Mouse (Mus musculus): ENCODE results near the gene Hspb6. TPM values are rescaled to one million over a fixed set of nuclear protein-coding genes. Genes with fewer than 3 reads are reported as not detected.

Gene Hspb6
- polyA plus RNA-seq, 1 experiment from 2014 or later = 13.2 TPM

DNA sequence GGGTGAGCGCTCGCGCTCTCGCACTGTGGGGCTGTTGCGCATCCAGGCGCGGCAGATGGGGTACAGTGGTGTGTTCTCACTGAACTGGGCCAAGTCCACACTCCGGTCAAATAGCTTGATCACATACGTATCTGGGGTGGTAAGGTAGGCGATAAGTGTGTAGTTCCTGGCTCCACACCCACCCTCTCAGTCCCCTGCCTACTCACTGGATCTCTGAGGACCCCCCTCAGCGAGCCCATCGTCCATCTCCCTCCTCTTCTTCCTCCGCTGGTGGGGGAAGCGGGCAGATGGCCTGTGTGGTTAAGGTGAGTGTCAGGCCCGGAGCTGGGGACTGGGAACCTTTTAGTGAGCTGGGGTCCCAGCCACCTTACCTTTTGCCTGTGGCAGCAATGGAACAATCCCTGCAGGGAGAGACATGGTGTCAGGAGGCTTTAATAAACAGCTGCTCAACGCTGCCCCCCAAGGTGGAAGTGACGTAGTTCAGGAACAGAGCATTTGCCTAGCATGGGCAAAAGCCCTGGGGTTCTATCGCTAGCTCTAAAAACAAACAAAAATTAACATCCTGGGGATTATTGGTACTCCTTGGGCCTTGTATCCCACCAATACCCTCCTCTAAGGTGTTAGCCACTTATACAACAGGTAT, 5.0 kb downstream of the Hspb6 start:
- no peak overlapping the region for H3K4me3 ChIP-seq
- H3K27ac ChIP-seq (replicated peaks) = no peak overlapping the region
- 92% methylated on average over 18 of the region's 18 CpGs for WGBS
- H3K4me2 ChIP-seq = no peak overlapping the region
- peaks cover 42% of the 10 kb centered on the region for H3K4me1 ChIP-seq (replicated peaks)
- no peak overlapping the region for H3K9ac ChIP-seq
- no peak for ATAC-seq (ENCODE audit: low FRiP score, low read depth)
- H3K27me3 ChIP-seq = no peaks in the 10 kb centered on the region
- no peaks in the 10 kb centered on the region for H3K9me3 ChIP-seq
- H3K36me3 ChIP-seq = peaks cover 27% of the 10 kb centered on the region

GRCm38 (mm10) chr7:30557901-30558514, 6.0 kb downstream of the Hspb6 start:
- no peak for ATAC-seq (ENCODE audit: low FRiP score, low read depth)
- Histone ChIP-seq H3K27me3 (no peaks in the 10 kb centered on the region), H3K27ac (replicated peaks) (no peak overlapping the region), H3K9me3 (no peaks in the 10 kb centered on the region), H3K4me1 (replicated peaks) (peaks cover 41% of the 10 kb centered on the region), H3K4me3 (0 out of 2 replicates have a peak overlapping the region, but pooled peaks have one; percentile 67), H3K36me3 (peaks cover 27% of the 10 kb centered on the region), H3K4me2 (peak overlapping the region; percentile 98), H3K9ac (no peak overlapping the region)
- 90% methylated on average over 13 of the region's 13 CpGs for WGBS

DNA sequence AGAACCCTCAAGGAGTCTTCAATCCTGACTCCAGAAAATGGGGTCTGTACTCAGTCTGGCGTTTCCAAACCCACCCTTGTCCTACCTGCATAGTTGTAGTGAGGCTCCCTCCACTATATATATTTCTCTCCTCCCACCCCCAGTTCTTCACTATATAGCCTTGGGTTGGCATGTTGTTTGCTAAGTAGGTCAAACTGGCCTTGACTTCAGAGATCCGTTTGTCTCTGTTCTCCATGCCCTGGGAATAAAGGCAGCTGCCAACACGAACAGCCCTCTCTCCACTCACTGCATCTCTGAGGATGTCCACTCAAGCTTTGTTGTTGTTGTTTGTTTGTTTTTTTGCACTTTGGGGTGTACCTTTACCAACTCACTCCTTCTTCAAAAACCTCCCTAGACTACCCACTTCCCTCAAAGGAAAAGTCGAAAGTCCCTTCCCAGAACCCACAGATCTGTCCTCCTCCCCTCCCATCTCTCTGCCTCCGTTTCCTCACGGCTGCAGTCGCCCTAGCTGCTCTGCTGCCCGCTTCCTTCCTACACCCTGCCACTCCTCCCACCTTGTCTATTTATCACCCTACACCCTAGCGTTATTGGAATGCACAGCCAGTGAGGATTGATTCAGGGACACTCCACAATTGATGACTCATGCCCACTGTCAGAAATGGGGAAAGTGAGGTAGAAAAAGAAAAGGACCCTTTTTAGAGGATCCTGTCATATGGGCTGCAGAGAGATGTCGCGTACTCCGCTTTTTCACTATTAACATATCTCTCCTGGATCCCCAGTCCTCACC, 6.9 kb downstream of the Hspb6 start:
- Histone ChIP-seq H3K27ac (replicated peaks) (peak overlapping the region; percentile 71), H3K36me3 (peaks cover 27% of the 10 kb centered on the region), H3K27me3 (no peaks in the 10 kb centered on the region), H3K9ac (peak overlapping the region; percentile 76), H3K4me1 (replicated peaks) (peaks cover 36% of the 10 kb centered on the region), H3K4me2 (peak overlapping the region; percentile 98), H3K9me3 (no peaks in the 10 kb centered on the region), H3K4me3 (peak overlapping the region; percentile 67)
- 19% methylated on average over 12 of the region's 12 CpGs for WGBS
- ATAC-seq (ENCODE audit: low FRiP score, low read depth) = 0 out of 2 replicates have a peak, but pooled peaks have one; percentile 1

DNA sequence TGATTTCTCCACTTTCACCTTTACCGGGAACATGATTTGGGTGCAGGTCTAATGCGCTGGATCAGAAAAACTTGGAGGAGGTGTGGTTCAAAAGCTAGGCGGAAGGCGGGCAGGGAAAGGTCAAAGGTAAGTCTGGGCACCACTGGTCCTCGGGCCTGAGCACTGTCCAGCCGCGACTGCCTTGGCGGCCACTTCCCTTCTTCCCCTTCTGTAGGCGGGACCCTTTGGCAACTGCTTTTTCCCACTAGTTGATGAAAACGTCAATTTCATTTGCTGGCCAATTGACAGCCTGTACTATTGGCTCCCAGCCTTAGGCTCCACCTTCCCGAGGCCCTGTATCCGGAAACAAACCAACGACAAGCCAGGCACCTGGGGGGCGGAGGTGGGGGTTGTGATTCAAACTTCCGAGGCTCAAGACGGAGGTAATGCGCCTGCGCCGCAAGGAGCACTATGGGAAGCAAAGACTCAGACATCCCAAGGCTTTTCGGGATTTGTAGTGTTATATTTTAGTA, 7.5 kb downstream of the Hspb6 start, which contains the start of gene Lin37:
Gene Lin37 (minus strand): TSS at position 396 of the 512 bp plus-strand sequence.
- Histone ChIP-seq H3K4me2 (peak within 1 kb of the TSS; percentile 98), H3K27ac (replicated peaks) (peak within 1 kb of the TSS; percentile 71), H3K4me3 (peak within 1 kb of the TSS; percentile 67), H3K27me3 (no peaks in the 10 kb centered on the region), H3K36me3 (peaks cover 27% of the 10 kb centered on the region), H3K9ac (peak within 1 kb of the TSS; percentile 76), H3K4me1 (replicated peaks) (peaks cover 42% of the 10 kb centered on the region), H3K9me3 (no peaks in the 10 kb centered on the region)
- 0% methylated on average over 20 of the region's 20 CpGs for WGBS
- peak; percentile 90 for ATAC-seq (ENCODE audit: low FRiP score, low read depth)

- Histone ChIP-seq H3K4me1 (replicated peaks) (peaks cover 42% of the 10 kb centered on the region), H3K9ac (no peak overlapping the region), H3K9me3 (no peaks in the 10 kb centered on the region), H3K36me3 (peaks cover 26% of the 10 kb centered on the region), H3K4me3 (no peak overlapping the region), H3K27me3 (no peaks in the 10 kb centered on the region), H3K4me2 (no peak overlapping the region), H3K27ac (replicated peaks) (0 out of 2 replicates have a peak overlapping the region, but pooled peaks have one; percentile 58)
- no peak for ATAC-seq (ENCODE audit: low FRiP score, low read depth)
- 70% methylated on average over 2 of the region's 2 CpGs for WGBS
These were observed 8.3 kb downstream of the Hspb6 start for GRCm38 (mm10) chr7:30560296-30560695.

GRCm38 (mm10) chr7:30562526-30563116, 10.6 kb downstream of the Hspb6 start:
- no peak for ATAC-seq (ENCODE audit: low FRiP score, low read depth)
- Histone ChIP-seq H3K27ac (replicated peaks) (peak overlapping the region; percentile 93), H3K9me3 (no peaks in the 10 kb centered on the region), H3K36me3 (peaks cover 15% of the 10 kb centered on the region), H3K4me1 (replicated peaks) (peaks cover 40% of the 10 kb centered on the region), H3K9ac (peak overlapping the region; percentile 58), H3K4me2 (peak overlapping the region; percentile 87), H3K27me3 (no peaks in the 10 kb centered on the region), H3K4me3 (peak overlapping the region; percentile 81)
- WGBS = 2% methylated on average over 27 of the region's 27 CpGs

DNA sequence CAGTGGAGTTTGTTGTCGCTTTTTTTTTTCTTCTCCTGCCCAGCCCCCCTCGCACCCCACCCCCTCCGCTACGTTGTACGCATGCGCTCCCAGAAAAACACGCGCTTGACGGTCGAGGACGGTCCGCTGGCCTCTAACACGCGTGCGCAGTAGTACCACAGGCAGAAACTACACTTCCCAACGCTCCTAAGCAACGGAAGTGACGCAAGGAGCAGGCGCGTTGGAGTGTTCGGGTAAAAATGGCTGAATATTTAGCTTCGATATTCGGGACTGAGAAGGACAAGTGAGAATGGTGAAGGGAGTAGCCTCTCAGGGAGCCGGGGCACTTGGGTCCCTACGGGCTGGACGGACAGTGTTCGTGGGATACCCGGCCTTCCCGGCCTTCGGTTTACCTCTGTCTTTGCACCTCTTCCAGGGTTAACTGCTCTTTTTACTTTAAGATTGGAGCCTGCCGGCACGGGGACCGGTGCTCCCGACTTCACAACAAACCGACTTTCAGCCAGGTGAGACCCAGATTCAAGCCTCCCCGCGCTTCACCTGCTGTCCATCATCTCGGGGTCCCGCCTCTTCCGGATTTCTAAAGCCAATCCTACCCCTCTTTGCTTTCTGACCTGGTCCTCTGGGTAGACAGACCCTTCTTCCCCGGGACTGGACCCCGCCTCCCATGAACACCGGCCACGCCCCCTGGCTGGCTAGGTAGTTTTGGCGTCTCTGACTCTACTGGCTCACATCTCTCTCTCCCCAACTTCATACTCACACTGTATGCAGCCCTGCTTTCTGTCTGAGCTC, 11.3 kb downstream of the Hspb6 start, which contains the start of the genes U2af1l4, Gm49396 and Psenen:
Gene U2af1l4 (plus strand): TSS at position 185 of the 789 bp plus-strand sequence.
Gene Gm49396 (plus strand): TSS at position 228 of the 789 bp plus-strand sequence.
Gene Psenen (minus strand): TSS at position 511 of the 789 bp plus-strand sequence.
- Histone ChIP-seq H3K27me3 (no peaks in the 10 kb centered on the region), H3K4me2 (peak within 1 kb of the TSS; percentile 87), H3K27ac (replicated peaks) (peak within 1 kb of the TSS; percentile 93), H3K4me1 (replicated peaks) (peaks cover 34% of the 10 kb centered on the region), H3K4me3 (peak within 1 kb of the TSS; percentile 81), H3K36me3 (peaks cover 19% of the 10 kb centered on the region), H3K9ac (peak within 1 kb of the TSS; percentile 65), H3K9me3 (no peaks in the 10 kb centered on the region)
- under 1% methylated on average over 45 of the region's 45 CpGs for WGBS
- peak; percentile 83 for ATAC-seq (ENCODE audit: low FRiP score, low read depth)

DNA sequence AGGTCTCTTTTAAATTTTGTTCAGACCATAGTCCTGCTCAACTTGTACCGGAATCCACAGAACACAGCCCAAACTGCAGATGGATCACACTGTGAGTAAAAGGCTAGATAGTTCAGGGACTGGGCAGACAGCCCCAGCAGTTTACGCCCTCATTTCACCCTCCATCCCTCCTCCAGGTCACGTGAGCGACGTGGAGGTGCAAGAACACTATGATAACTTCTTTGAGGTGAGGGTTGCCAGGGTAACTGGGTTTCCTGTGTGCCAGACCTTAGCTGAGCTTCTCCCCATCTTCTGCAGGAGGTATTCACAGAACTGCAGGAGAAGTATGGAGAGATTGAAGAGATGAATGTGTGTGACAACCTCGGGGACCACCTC, 11.9 kb downstream of the Hspb6 start:
- 21% methylated on average over 6 of the region's 6 CpGs for WGBS
- Histone ChIP-seq H3K9ac (peak overlapping the region; percentile 65), H3K4me1 (replicated peaks) (peaks cover 28% of the 10 kb centered on the region), H3K9me3 (no peaks in the 10 kb centered on the region), H3K36me3 (peaks cover 25% of the 10 kb centered on the region), H3K27ac (replicated peaks) (peak overlapping the region; percentile 93), H3K27me3 (no peaks in the 10 kb centered on the region), H3K4me3 (peak overlapping the region; percentile 81), H3K4me2 (peak overlapping the region; percentile 87)
- ATAC-seq (ENCODE audit: low FRiP score, low read depth) = no peak

- Histone ChIP-seq H3K36me3 (peaks cover 37% of the 10 kb centered on the region), H3K9me3 (no peaks in the 10 kb centered on the region), H3K27ac (replicated peaks) (no peak within 1 kb of the TSS), H3K4me2 (no peak within 1 kb of the TSS), H3K4me3 (no peak within 1 kb of the TSS), H3K27me3 (no peaks in the 10 kb centered on the region), H3K4me1 (replicated peaks) (peaks cover 22% of the 10 kb centered on the region), H3K9ac (no peak within 1 kb of the TSS)
- WGBS = 96% methylated on average over 12 of the region's 12 CpGs
- no peak for ATAC-seq (ENCODE audit: low FRiP score, low read depth)
These were observed 13.1 kb downstream of the Hspb6 start, which contains the start of gene Igflr1 for GRCm38 (mm10) chr7:30564970-30565571. Gene Igflr1, plus strand, starts transcription at chr7:30565427.

DNA sequence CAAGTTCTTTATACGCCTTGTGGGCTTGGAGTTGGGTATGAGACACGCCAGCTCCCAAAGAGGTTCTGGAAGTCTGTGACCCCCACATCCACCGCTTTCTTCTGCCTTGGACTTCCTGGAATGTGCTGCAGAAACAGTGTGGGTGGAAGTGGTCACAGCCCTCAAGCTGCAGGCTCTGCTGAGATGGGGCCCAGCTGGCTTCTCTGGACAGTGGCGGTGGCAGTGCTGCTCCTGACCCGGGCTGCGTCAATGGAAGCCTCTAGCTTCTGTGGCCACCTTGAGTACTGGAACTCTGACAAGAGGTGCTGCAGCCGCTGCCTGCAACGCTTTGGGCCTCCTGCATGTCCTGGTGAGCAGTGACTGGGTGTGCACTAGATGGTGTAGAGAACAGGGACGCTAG, 14.1 kb downstream of the Hspb6 start:
- Histone ChIP-seq H3K36me3 (peaks cover 46% of the 10 kb centered on the region), H3K4me1 (replicated peaks) (peaks cover 19% of the 10 kb centered on the region), H3K9me3 (no peaks in the 10 kb centered on the region), H3K27me3 (no peaks in the 10 kb centered on the region), H3K4me2 (no peak overlapping the region), H3K9ac (no peak overlapping the region), H3K27ac (replicated peaks) (no peak overlapping the region), H3K4me3 (no peak overlapping the region)
- 88% methylated on average over 9 of the region's 9 CpGs for WGBS
- ATAC-seq (ENCODE audit: low FRiP score, low read depth) = no peak
